Comparison of ENCODE assay signal across 8 mouse cellular contexts in genomic region chr5:136882788-136883439, GRCm38 (mm10). TPM values are rescaled to one million over a fixed set of nuclear protein-coding genes. Genes with fewer than 3 reads are reported as not detected.
DNase-seq lines count a peak whose midpoint lies in the region; ATAC-seq lines count a peak whose summit lies in the region.

Gene Col26a1, minus strand, starts transcription at chr5:136883209.

- peak within 1 kb of the TSS; percentile 75 for H3K4me2 ChIP-seq in limb, embryonic 15.5 days
- peak within 1 kb of the TSS; percentile 78 for H3K4me2 ChIP-seq in stomach, embryonic 14.5 days (replicated peaks; ENCODE audit: low read depth, low read length)

- H3K4me1 ChIP-seq in limb, embryonic 15.5 days: peaks cover 20% of the 10 kb centered on the region
- peaks cover 11% of the 10 kb centered on the region; the same call in 1 of the 2 replicates for H3K4me1 ChIP-seq in stomach, embryonic 14.5 days (ENCODE audit: control insufficient read depth, insufficient read depth, low read length)

- 0 out of 2 replicates have a peak, but pooled peaks cover 3% of the 10 kb centered on the region for H3K27me3 ChIP-seq in limb, embryonic 15.5 days
- H3K27me3 ChIP-seq in stomach, embryonic 14.5 days (ENCODE audit: control insufficient read depth, insufficient read depth, low read length): peaks cover 3% of the 10 kb centered on the region; the same call in 1 of the 2 replicates

- H3K36me3 ChIP-seq in limb, embryonic 15.5 days: no peaks in the 10 kb centered on the region
- H3K36me3 ChIP-seq in stomach, embryonic 14.5 days (ENCODE audit: control insufficient read depth, insufficient read depth, low read length): no peaks in the 10 kb centered on the region

- ATAC-seq in limb, embryonic 15.5 days (ENCODE audit: insufficient number of reproducible peaks, low FRiP score, low TSS enrichment, low read depth): no peak
- ATAC-seq in stomach, embryonic 14.5 days (ENCODE audit: insufficient number of reproducible peaks, insufficient read depth, low FRiP score, low read depth): no peak; the same call in 1 of the 2 replicates

- peak; percentile 12 to 15 for DNase-seq in cerebellum, postnatal 25 days
- no peak for DNase-seq in cerebellum, adult 11 months
- peak; percentile 24 to 44 for DNase-seq in right cerebral cortex, adult 2 months (ENCODE audit: low spot score in 2 of 2)
- DNase-seq in right cerebral cortex, adult 18-20 months: no peak
- DNase-seq in heart, postnatal 4 days: peak; percentile 40
- DNase-seq in c-Kit-positive CD71-positive TER-119-positive erythroid progenitor cells, embryonic 14.5 days (ENCODE audit: low spot score): no peak

- H3K9ac ChIP-seq in limb, embryonic 15.5 days: peak within 1 kb of the TSS; percentile 76
- H3K9ac ChIP-seq in stomach, embryonic 14.5 days (replicated peaks; ENCODE audit: low read depth, low read length): peak within 1 kb of the TSS; percentile 50

- peak within 1 kb of the TSS; percentile 86 for H3K27ac ChIP-seq in limb, embryonic 15.5 days
- H3K27ac ChIP-seq in stomach, embryonic 14.5 days (ENCODE audit: low read length): no peak within 1 kb of the TSS

- WGBS in limb, embryonic 15.5 days: under 1% methylated on average over 42 of the region's 44 CpGs
- WGBS in stomach, embryonic 14.5 days: 1% methylated on average over 44 of the region's 44 CpGs

- peak within 1 kb of the TSS; percentile 69 for H3K4me3 ChIP-seq in limb, embryonic 15.5 days
- H3K4me3 ChIP-seq in stomach, embryonic 14.5 days (ENCODE audit: low read depth, low read length): peak within 1 kb of the TSS; percentile 53

- no peaks in the 10 kb centered on the region for H3K9me3 ChIP-seq in limb, embryonic 15.5 days
- H3K9me3 ChIP-seq in stomach, embryonic 14.5 days (ENCODE audit: control insufficient read depth, low read depth, low read length): no peaks in the 10 kb centered on the region

RNA-seq across cellular contexts. Expression of gene Col26a1, which starts in this region (rescaled TPM):
- 10 to 100 TPM; 10.7 to 11.4 TPM for total RNA-seq in heart, postnatal 4 days (2021)
- polyA plus RNA-seq in limb, embryonic 15.5 days (2015; fragmentation: Nextera tagmentation; extraction: Ambion mirVana): 112 and 115 TPM in 2 replicates
- 11.7 and 12.2 TPM in 2 replicates for polyA plus RNA-seq in stomach, embryonic 14.5 days (2014; fragmentation: Nextera tagmentation; extraction: Ambion mirVana)

Comparison
In these comparisons a context has a peak if more than half of its experiments do, and no peak if none do; other contexts are left out.
1. DNase-seq: peak in cerebellum, postnatal 25 days (2 of 2), right cerebral cortex, adult 2 months (2 of 2) and heart, postnatal 4 days (single experiment); none in cerebellum, adult 11 months (single experiment), right cerebral cortex, adult 18-20 months (single experiment) and c-Kit-positive CD71-positive TER-119-positive erythroid progenitor cells, embryonic 14.5 days (single experiment).